Mouse (Mus musculus) heart, adult 2 months (tissue): ENCODE measurements at regions not wholly inside any gene's neighbourhood (a gene's known extent, or its start where the extent isn't known, plus 50 kb on each side); places are given as distances from the start of the nearest gene placed in this dataset.
A peak's percentile ranks its signal among the peaks of the same experiment; 100 is the strongest.

Source experiments
- DNase-seq, 2 experiments: peaks; one replicate each; pipeline ENCODE4 v3.0.0; 2021
- H3K27ac ChIP-seq: fragments of 200-600 bp; 2 replicates; pipeline ENCODE4 v1.8.1; 2022
- H3K27me3 ChIP-seq: fragments of 200-500 bp; 2 replicates; pipeline ENCODE4 v1.6.1; 2012; ENCODE audit warnings: mild to moderate bottlenecking, low read length, inconsistent platforms, mixed read lengths; ENCODE audit not compliant: control insufficient read depth, insufficient read depth
- H3K36me3 ChIP-seq: fragments of 200-500 bp; 2 replicates; pipeline ENCODE4 v1.6.1; 2012; ENCODE audit warnings: low read length, inconsistent platforms; ENCODE audit not compliant: control insufficient read depth, insufficient read depth
- H3K4me1 ChIP-seq: fragments of 200-500 bp; 2 replicates; pipeline ENCODE4 v1.6.1; 2011; ENCODE audit warnings: low read length; ENCODE audit not compliant: control insufficient read depth, insufficient read depth
- H3K4me3 ChIP-seq: fragments of 200-600 bp; 2 replicates; pipeline ENCODE4 v1.8.1; 2022
- H3K79me2 ChIP-seq: fragments of 200-500 bp; replicated peaks from 2 replicates; pipeline ENCODE4 v1.6.1; 2012; ENCODE audit warnings: mild to moderate bottlenecking, inconsistent platforms, low read length, moderate library complexity, mixed read lengths; ENCODE audit not compliant: control insufficient read depth, insufficient read depth
- H3K9ac ChIP-seq: fragments of 200-500 bp; 2 replicates; pipeline ENCODE4 v1.6.1; 2012; ENCODE audit warnings: low read depth, mild to moderate bottlenecking, control low read depth, inconsistent platforms, low read length, mixed read lengths
- CTCF ChIP-seq: fragments of 200-600 bp; IDR thresholded peaks from 2 replicates; pipeline ENCODE4 v1.8.1; 2022; ENCODE audit warnings: antibody characterized with exemption, mild to moderate bottlenecking, moderate library complexity
- EP300 ChIP-seq: fragments of 200-500 bp; IDR thresholded peaks from 2 replicates; pipeline ENCODE4 v1.6.1; 2011; ENCODE audit warnings: low read depth, low read length, control low read depth; ENCODE audit not compliant: insufficient read depth
- POLR2A ChIP-seq: fragments of 200-500 bp; IDR thresholded peaks from 2 replicates; pipeline ENCODE4 v1.6.1; 2011; ENCODE audit warnings: mild to moderate bottlenecking, low read depth, low read length, control low read depth; ENCODE audit not compliant: insufficient read depth
- WGBS: fragments of 180-500 bp; shearing (Covaris S2); methylation state at CpG from one replicate; pipeline ENCODE4 v1.1.7; 2018; 5-methylcytosine and 5-hydroxymethylcytosine counted together
- intact Hi-C: fragments of 180-260 bp; cut with DNase I; formaldehyde crosslinking; loops from one replicate; pipeline ENCODE4 v1.15.1; 2025

DNA sequence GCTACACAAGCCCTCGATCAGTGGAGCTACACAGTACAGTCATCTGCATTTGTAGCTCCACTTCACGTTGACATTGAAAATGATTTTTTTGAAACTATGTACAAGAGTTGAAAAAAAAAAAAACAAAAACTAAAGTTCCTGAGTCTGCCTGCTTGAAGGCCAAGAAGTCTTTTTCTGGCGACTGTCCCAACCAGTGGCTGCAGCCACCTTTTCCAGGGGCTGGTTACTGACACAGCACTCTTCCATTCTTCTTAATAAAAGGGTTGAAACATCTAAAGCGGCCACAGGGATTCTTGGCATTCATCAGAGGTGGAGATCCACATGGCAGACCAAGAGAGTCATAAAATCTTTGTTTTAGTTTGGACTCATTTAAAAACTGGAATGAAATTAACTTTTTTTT lies 87.0 kb upstream of the Ptch1 start:
- intact Hi-C loops = no loop called here
- 61% methylated on average over 4 of the region's 4 CpGs for WGBS
- no peak for TF ChIP-seq CTCF
- TF ChIP-seq POLR2A = no peak
- TF ChIP-seq EP300 = no peak
- H3K79me2 ChIP-seq = no peaks in the 10 kb centered on the region
- no peak overlapping the region for H3K4me3 ChIP-seq
- no peak for DNase-seq
- no peaks in the 10 kb centered on the region for H3K36me3 ChIP-seq
- peaks cover 1% of the 10 kb centered on the region; the same call in 1 of the 2 replicates for H3K4me1 ChIP-seq
- H3K27ac ChIP-seq = no peak overlapping the region
- H3K9ac ChIP-seq = no peak overlapping the region
- H3K27me3 ChIP-seq = no peaks in the 10 kb centered on the region

DNA sequence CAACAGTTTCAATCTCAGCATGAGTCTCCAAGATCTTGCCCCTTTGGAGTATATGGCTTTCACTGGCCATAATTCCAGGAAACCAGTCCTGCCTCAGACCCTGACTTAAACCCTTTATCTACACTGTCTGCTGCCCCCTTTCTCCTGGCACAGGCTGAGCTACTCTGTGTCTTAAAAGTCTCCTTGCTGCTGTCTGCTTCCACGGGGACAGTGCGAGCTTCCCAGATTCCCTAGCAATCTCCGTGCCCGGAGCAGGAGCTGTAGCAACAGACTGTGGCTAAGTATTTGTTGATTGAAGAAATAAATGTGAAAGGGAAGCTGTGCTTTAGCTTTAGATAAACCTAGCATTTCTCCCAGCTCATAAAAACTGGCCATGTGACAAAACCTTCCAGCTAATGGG lies 95.2 kb upstream of the Ptch1 start:
- 65% methylated on average over 4 of the region's 4 CpGs for WGBS

DNA sequence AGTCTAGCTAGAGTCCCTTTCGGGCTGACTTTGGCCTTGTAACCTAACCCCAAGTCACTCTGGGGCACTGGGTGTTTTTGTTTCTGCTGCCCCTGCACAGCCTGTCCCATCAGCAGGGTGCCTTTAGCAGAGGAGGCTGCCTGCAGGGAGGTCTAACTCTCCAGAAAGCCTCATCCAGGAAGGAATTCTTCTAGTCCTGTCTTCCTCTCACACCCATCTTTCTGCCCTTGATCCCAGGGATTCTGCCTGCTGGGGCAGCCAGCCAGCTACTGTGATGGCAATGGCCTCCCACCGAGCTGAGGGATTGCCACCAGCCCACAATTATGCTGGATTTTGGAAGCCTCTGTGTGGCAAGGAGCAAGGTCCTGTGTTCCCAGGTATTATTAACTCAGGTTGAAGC lies 95.6 kb upstream of the Ptch1 start:
- Histone ChIP-seq H3K4me1 (no peaks in the 10 kb centered on the region), H3K4me3 (no peak overlapping the region), H3K36me3 (no peaks in the 10 kb centered on the region), H3K27me3 (no peaks in the 10 kb centered on the region), H3K79me2 (no peaks in the 10 kb centered on the region), H3K9ac (no peak overlapping the region), H3K27ac (no peak overlapping the region)
- intact Hi-C loops = no loop called here
- DNase-seq = no peak
- TF ChIP-seq POLR2A (no peak), CTCF (no peak), EP300 (no peak)
- WGBS = 62% methylated on average over 2 of the region's 2 CpGs

More for the DNA sequence above, 95.2 kb upstream of the Ptch1 start:
- no peaks in the 10 kb centered on the region for H3K36me3 ChIP-seq
- no peak for DNase-seq
- no peaks in the 10 kb centered on the region for H3K4me1 ChIP-seq
- no peaks in the 10 kb centered on the region for H3K27me3 ChIP-seq
- H3K4me3 ChIP-seq = no peak overlapping the region
- H3K9ac ChIP-seq = no peak overlapping the region
- TF ChIP-seq EP300 = no peak
- TF ChIP-seq CTCF = no peak
- no peak for TF ChIP-seq POLR2A
- no peaks in the 10 kb centered on the region for H3K79me2 ChIP-seq
- no peak overlapping the region for H3K27ac ChIP-seq
- intact Hi-C loops = no loop called here

DNA sequence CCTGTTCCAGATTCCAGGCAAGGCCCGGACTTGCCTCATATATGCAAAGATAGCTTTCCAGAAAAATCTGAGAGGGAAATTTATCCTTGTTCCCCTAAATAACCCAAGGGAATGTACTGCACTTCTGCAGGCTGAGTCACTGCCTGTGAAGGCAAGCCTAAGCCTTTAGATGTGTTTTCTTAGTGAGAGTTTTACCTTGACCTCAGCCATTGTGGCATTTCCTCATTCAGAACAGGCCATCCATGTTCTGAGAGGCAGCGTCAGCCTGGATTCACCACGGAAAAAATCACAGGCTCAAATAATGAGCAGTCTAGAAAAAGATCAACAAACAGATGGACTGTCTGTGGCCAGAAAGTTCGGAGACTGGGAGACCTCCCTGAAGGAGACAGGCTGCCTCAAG lies 99.0 kb upstream of the Ptch1 start:
- H3K36me3 ChIP-seq = no peaks in the 10 kb centered on the region
- H3K9ac ChIP-seq = no peak overlapping the region
- no peaks in the 10 kb centered on the region for H3K4me1 ChIP-seq
- TF ChIP-seq POLR2A (no peak), EP300 (no peak), CTCF (no peak)
- intact Hi-C loops = no loop called here
- no peaks in the 10 kb centered on the region for H3K79me2 ChIP-seq
- 50% methylated on average over 4 of the region's 4 CpGs for WGBS
- H3K27ac ChIP-seq = no peak overlapping the region
- DNase-seq = no peak
- no peak overlapping the region for H3K4me3 ChIP-seq
- H3K27me3 ChIP-seq = no peaks in the 10 kb centered on the region

DNA sequence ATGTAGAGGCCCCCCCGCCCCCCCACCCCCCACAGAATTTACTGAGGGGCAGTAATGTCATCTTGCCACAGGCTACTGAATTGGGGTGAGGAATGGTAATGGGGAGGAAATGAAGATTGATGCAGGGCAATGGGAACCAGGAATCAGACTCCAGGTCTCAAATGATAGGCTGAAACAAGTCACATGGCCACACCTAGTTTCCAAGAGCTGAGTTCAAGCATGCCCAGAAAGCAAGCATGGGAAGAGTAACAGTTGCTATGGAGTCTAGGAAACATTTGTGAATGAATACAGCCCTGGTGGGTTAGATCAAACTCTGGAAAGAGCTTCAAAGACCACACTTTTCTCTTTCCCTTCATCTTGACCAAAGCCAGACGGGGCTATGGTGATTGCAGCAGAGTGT lies 104.3 kb upstream of the Ptch1 start:
- Histone ChIP-seq H3K79me2 (no peaks in the 10 kb centered on the region), H3K36me3 (no peaks in the 10 kb centered on the region), H3K27me3 (no peaks in the 10 kb centered on the region), H3K4me1 (no peaks in the 10 kb centered on the region), H3K27ac (no peak overlapping the region), H3K4me3 (no peak overlapping the region), H3K9ac (no peak overlapping the region)
- WGBS = 62% methylated on average over 2 of the region's 2 CpGs
- no peak for TF ChIP-seq CTCF
- intact Hi-C loops = no loop called here
- DNase-seq = no peak

DNA sequence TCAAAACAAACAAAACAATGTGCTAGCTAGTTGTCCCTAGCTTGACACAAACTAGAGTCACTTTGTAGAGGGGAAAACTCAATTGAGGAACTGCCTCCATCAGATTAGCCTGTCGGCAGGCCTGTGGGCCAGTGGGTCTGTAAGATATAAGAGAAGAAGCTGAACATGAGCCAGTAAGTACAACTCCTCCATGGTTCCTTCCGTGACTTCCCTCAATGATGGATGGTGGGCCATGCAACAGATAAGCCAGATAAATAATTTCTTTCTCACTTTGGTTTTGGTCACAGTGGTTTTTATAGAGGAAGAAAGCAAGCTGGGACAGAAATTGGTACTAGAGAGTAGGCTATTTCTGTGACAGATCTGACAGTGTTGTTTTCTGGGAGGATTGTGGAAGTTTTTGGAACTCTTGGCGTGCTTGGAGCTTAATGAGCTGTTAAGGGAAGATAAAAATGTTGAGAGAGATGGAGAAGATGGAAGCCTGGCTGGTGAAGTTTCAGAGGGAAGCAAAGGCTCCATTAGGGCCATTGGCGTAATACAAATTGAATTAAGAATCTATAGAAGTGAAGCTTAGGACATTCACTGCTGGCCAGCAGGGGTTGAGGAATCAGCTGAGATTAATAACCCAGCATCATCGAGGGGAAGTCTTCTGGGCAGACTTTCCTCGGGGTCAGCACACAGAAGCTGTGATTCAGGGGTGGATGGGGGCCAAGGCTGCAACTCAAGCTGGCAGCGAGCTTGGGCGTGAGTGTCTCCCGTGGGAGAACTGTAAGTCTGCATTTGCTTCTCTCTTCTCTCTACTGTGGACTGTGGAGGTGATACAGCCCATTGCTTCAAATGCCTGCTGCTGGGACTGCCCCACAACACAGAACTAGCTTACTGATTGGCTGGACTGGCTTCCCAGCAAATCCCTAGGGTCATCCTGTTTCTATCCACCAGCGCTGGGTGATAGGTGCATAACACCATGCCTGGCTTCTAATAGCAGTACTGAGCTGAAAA lies 105.2 kb upstream of the Ptch1 start:
- no peaks in the 10 kb centered on the region for H3K27me3 ChIP-seq
- TF ChIP-seq EP300 (no peak), POLR2A (no peak), CTCF (no peak)
- DNase-seq = peak in 1 of 2 experiments; percentile 10
- no peaks in the 10 kb centered on the region for H3K79me2 ChIP-seq
- H3K9ac ChIP-seq = no peak overlapping the region
- WGBS = 63% methylated on average over 10 of the region's 10 CpGs
- no peak overlapping the region for H3K4me3 ChIP-seq
- no peaks in the 10 kb centered on the region for H3K4me1 ChIP-seq
- no peaks in the 10 kb centered on the region for H3K36me3 ChIP-seq
- intact Hi-C loops = no loop called here
- no peak overlapping the region for H3K27ac ChIP-seq
